Mouse (Mus musculus) megakaryocyte-erythroid progenitor cell, adult 5 weeks (primary cell): ENCODE measurements around the gene Ccr7. TPM values are rescaled to one million over a fixed set of nuclear protein-coding genes. Genes with fewer than 3 reads are reported as not detected.

Experiments used
- polyA plus RNA-seq: library from polyadenylated mRNA; stranded (reverse); fragments of >175 nt; gene quantifications from 2 replicates; pipeline ENCODE4 v1.2.3, GENCODE M21; 2012

Gene Ccr7
- polyA plus RNA-seq: 0.24 and 1.8 TPM in 2 replicates

DNA sequence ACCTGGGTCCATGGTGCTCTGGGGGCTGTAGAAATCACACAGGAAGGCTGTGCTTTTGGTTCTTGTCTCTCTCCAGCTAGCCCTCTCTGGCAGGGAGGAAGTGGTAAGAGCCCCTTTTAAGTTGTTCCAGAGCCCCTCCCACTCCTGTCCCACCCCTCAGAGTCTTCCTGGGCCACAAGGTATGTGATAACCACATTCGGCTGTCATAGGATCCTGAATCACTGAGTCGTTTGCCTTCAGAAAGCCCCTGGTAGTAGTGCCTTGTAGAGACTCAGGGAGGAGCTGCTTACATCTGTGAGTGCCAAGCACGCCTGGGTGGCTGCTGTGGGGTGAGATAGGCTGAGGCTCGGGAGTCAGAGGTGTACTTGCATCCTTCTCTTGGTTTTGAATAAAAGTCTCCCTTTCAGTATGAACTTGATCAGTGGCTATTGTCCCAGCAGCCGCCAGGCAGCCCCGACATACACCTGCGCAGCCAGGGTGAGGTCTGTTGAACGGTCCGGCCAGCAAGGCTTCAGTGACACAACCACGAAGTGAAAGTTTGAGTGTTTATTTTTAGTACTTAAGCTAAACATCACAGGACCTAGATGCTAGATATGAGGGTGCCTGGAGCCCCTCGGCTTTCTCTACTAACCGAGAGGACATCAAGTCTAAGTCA lies at the start of gene Ccr7:
Gene Ccr7, minus strand, starts transcription at position 91 of the 655 bp plus-strand sequence.

Other genes with a start within 250 kb of the Ccr7 start
- 2.5 and 3.2 TPM in 2 replicates for gene Cdc6, start 247.3 kb downstream of the Ccr7 start, polyA plus RNA-seq
- gene Rara, start 227.3 kb downstream of the Ccr7 start, polyA plus RNA-seq: 63.7 and 64.3 TPM in 2 replicates
- gene Gjd3, start 172.1 kb downstream of the Ccr7 start, polyA plus RNA-seq: 0.11 TPM in 1 of 2 replicates, not detected in the other
- 17.4 and 24.1 TPM in 2 replicates for gene Top2a, start 130.9 kb downstream of the Ccr7 start, polyA plus RNA-seq
- gene Igfbp4, start 113.8 kb downstream of the Ccr7 start, polyA plus RNA-seq: 1,080 and 1,224 TPM in 2 replicates
- gene Tns4, start 65.8 kb downstream of the Ccr7 start, polyA plus RNA-seq: 0.91 and 2.4 TPM in 2 replicates
- gene Smarce1, start 75.9 kb upstream of the Ccr7 start, polyA plus RNA-seq: 340 and 592 TPM in 2 replicates
- gene Krt222, start 89.0 kb upstream of the Ccr7 start, polyA plus RNA-seq: not detected in 2 replicates
- gene Krt24, start 130.2 kb upstream of the Ccr7 start, polyA plus RNA-seq: not detected in 2 replicates
- gene Krt25, start 167.9 kb upstream of the Ccr7 start, polyA plus RNA-seq: not detected in 2 replicates
- not detected in 2 replicates for gene Krt26, start 182.9 kb upstream of the Ccr7 start, polyA plus RNA-seq
- not detected in 2 replicates for gene Krt27, start 196.0 kb upstream of the Ccr7 start, polyA plus RNA-seq
- gene Krt28, start 219.8 kb upstream of the Ccr7 start, polyA plus RNA-seq: not detected in 2 replicates
- 6.8 and 8.4 TPM in 2 replicates for gene Krt10, start 234.3 kb upstream of the Ccr7 start, polyA plus RNA-seq